Mouse (Mus musculus) neural tube, embryonic 11.5 days (tissue): ENCODE data around the gene Trit1. TPM values are rescaled to one million over a fixed set of nuclear protein-coding genes. Genes with fewer than 3 reads are reported as not detected.

Experiments used
- ATAC-seq: fragments of 200-750 bp; cut with Nextera tagmentation; 2 replicates; pipeline ENCODE4 v1.8.0; 2017; ENCODE audit warnings: moderate number of reproducible peaks, mild to moderate bottlenecking, moderate TSS enrichment, moderate library complexity; ENCODE audit not compliant: insufficient read depth, low FRiP score, low TSS enrichment
- DNase-seq: peaks from one replicate; pipeline ENCODE4 v3.0.0-alpha.2; 2015; ENCODE audit warnings: low spot score
- H3K27ac ChIP-seq: fragments of 300-500 bp; sonication (generic); 2 replicates; pipeline ENCODE4 v1.5.1; 2014; ENCODE audit warnings: low read depth, mild to moderate bottlenecking, low read length
- H3K27me3 ChIP-seq: fragments of 300-500 bp; sonication (generic); 2 replicates; pipeline ENCODE4 v1.6.1; 2014; ENCODE audit warnings: mild to moderate bottlenecking, low read length, mixed read lengths; ENCODE audit not compliant: control insufficient read depth, insufficient read depth
- H3K36me3 ChIP-seq: fragments of 300-500 bp; sonication (generic); 2 replicates; pipeline ENCODE4 v1.6.1; 2014; ENCODE audit warnings: mild to moderate bottlenecking, low read length, moderate library complexity, mixed read lengths; ENCODE audit not compliant: control insufficient read depth, insufficient read depth
- H3K4me1 ChIP-seq: fragments of 300-500 bp; sonication (generic); 2 replicates; pipeline ENCODE4 v1.6.1; 2014; ENCODE audit warnings: low read length, mixed read lengths; ENCODE audit not compliant: control insufficient read depth, insufficient read depth
- H3K4me2 ChIP-seq: fragments of 300-500 bp; sonication (generic); 2 replicates; pipeline ENCODE4 v1.6.1; 2014; ENCODE audit warnings: low read depth, mild to moderate bottlenecking, moderate library complexity
- H3K4me3 ChIP-seq: fragments of 300-500 bp; sonication (generic); 2 replicates; pipeline ENCODE4 v1.5.1; 2014; ENCODE audit warnings: low read depth, low read length
- H3K9ac ChIP-seq: fragments of 300-500 bp; sonication (generic); 2 replicates; pipeline ENCODE4 v1.6.1; 2014; ENCODE audit warnings: mild to moderate bottlenecking, low read length
- H3K9me3 ChIP-seq: fragments of 300-500 bp; sonication (generic); 2 replicates; pipeline ENCODE4 v1.6.1; 2016; ENCODE audit warnings: low read length; ENCODE audit not compliant: control insufficient read depth
- WGBS: fragments of 180-500 bp; shearing (Covaris S2); extraction: QIAGEN DNeasy Blood & Tissue Kit; methylation state at CpG from one replicate; pipeline ENCODE4 v1.1.7; 2014; 5-methylcytosine and 5-hydroxymethylcytosine counted together
- polyA plus RNA-seq: library from polyadenylated mRNA; unstranded; fragments of >200 nt; fragmentation: Nextera tagmentation; extraction: Ambion mirVana; gene quantifications from 2 replicates; pipeline ENCODE4 v1.2.1, GENCODE M21; 2014

The Trit1 gene
- polyA plus RNA-seq = 22.3 and 25.4 TPM in 2 replicates

- H3K9me3 ChIP-seq = no peaks in the 10 kb centered on the region
- H3K36me3 ChIP-seq = no peaks in the 10 kb centered on the region
- H3K27ac ChIP-seq = peak within 1 kb of the TSS; percentile 89
- H3K9ac ChIP-seq = peak within 1 kb of the TSS; percentile 81
- under 1% methylated on average over 34 of the region's 34 CpGs for WGBS
- DNase-seq = peak; percentile 96
- peak within 1 kb of the TSS; percentile 76 for H3K4me2 ChIP-seq
- H3K4me1 ChIP-seq = peaks cover 36% of the 10 kb centered on the region
- peak within 1 kb of the TSS; percentile 76 for H3K4me3 ChIP-seq
- peak; percentile 77 for ATAC-seq
- no peaks in the 10 kb centered on the region for H3K27me3 ChIP-seq
Observed at GRCm38 (mm10) chr4:123016451-123016957, at the start of gene Trit1. Gene Trit1 (plus strand): TSS chr4:123016597.

- H3K27ac ChIP-seq = no peak overlapping the region
- H3K9me3 ChIP-seq = no peaks in the 10 kb centered on the region
- no peak overlapping the region for H3K9ac ChIP-seq
- no peak for DNase-seq
- 77% methylated on average over 4 of the region's 4 CpGs for WGBS
- H3K36me3 ChIP-seq = no peaks in the 10 kb centered on the region
- H3K4me1 ChIP-seq = no peaks in the 10 kb centered on the region
- no peak for ATAC-seq
- H3K4me3 ChIP-seq = no peak overlapping the region
- no peak overlapping the region for H3K4me2 ChIP-seq
- H3K27me3 ChIP-seq = no peaks in the 10 kb centered on the region
Observed at GRCm38 (mm10) chr4:122968106-122968505, 48.3 kb upstream of the Trit1 start.

DNA sequence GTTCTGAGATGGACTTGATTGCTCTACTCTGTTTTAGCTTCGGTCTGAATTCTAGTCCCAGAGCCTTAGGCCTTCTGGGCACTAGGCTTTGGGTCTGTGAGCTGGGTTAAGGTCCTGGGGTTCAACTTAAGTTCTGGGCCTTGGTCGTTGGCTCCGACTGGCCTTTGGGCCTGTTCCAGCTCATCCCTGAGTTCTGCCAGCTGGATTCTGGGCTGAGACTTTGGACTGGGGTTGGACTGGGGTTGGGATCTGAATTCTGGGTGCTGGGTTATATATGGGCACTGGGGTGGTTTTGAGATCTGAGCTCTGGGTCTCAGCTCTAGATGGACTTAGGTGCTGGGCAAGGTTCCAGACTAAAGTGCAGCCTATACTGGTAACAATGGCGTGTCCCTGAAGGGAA lies 45.2 kb upstream of the Trit1 start:
- Histone ChIP-seq H3K27me3 (no peaks in the 10 kb centered on the region), H3K36me3 (no peaks in the 10 kb centered on the region)

DNA sequence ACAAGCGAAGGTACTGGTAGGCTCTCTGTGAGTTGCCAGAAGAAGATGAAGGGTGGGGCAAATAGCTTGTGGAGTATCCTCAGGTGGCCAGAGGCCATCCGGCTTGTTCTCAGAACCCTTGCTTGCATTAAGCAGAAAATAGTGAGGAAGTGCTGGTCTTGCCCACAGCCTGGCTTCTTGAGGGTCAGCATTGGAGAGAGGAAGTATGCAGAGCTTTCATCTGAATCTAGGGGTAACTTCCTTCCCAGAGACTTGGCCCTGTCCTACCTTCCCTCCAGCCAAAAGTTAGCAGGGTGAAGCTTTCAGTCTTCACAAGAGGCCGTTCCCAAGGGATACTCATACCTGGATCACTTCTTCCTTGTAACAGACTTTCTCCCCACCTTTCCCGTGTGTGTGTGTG lies 44.8 kb upstream of the Trit1 start:
- Histone ChIP-seq H3K27me3 (no peaks in the 10 kb centered on the region), H3K9me3 (no peaks in the 10 kb centered on the region), H3K9ac (no peak overlapping the region), H3K27ac (no peak overlapping the region), H3K4me1 (no peaks in the 10 kb centered on the region), H3K4me3 (no peak overlapping the region), H3K36me3 (no peaks in the 10 kb centered on the region), H3K4me2 (no peak overlapping the region)
- 83% methylated on average over 4 of the region's 4 CpGs for WGBS
- DNase-seq (no peak), ATAC-seq (no peak)

More for the DNA sequence above, 45.2 kb upstream of the Trit1 start:
- ATAC-seq (no peak), DNase-seq (no peak)
- Histone ChIP-seq H3K4me2 (no peak overlapping the region), H3K4me1 (no peaks in the 10 kb centered on the region), H3K9ac (no peak overlapping the region), H3K4me3 (no peak overlapping the region), H3K27ac (no peak overlapping the region), H3K9me3 (no peaks in the 10 kb centered on the region)
- WGBS = 75% methylated on average over 4 of the region's 4 CpGs

GRCm38 (mm10) chr4:122972056-122972455 lies 44.3 kb upstream of the Trit1 start:
- Histone ChIP-seq H3K4me2 (no peak overlapping the region), H3K4me1 (no peaks in the 10 kb centered on the region), H3K9ac (no peak overlapping the region), H3K4me3 (no peak overlapping the region), H3K27ac (no peak overlapping the region), H3K36me3 (no peaks in the 10 kb centered on the region), H3K27me3 (no peaks in the 10 kb centered on the region), H3K9me3 (no peaks in the 10 kb centered on the region)
- ATAC-seq (no peak), DNase-seq (no peak)
- 76% methylated on average over 8 of the region's 8 CpGs for WGBS

- Histone ChIP-seq H3K9me3 (no peaks in the 10 kb centered on the region), H3K36me3 (no peaks in the 10 kb centered on the region), H3K27me3 (no peaks in the 10 kb centered on the region)
Observed at GRCm38 (mm10) chr4:122974976-122975520, 41.3 kb upstream of the Trit1 start.

DNA sequence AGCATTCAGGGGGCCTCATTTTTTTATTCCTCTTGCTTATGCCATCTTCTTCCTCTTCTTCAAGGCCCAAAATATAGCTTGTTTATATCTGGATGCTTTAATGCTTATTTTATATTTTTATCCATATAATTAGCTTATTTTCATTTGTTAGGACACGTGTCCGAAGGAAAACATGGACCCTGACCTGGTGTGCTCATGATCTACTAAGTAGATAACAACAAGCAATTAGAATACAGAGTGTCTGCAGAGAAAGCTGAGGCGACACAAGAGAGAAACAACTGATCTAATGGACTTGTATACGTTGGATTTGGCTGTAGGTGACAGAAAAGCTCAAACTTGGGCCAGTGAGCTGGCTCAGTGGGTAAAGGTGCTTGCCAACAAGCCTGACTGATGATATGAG lies 39.5 kb upstream of the Trit1 start:
- DNase-seq (no peak), ATAC-seq (no peak)
- Histone ChIP-seq H3K9ac (no peak overlapping the region), H3K9me3 (no peaks in the 10 kb centered on the region), H3K27ac (no peak overlapping the region), H3K4me2 (no peak overlapping the region), H3K36me3 (no peaks in the 10 kb centered on the region), H3K4me3 (no peak overlapping the region), H3K4me1 (no peaks in the 10 kb centered on the region; the same call in 1 of the 2 replicates), H3K27me3 (no peaks in the 10 kb centered on the region)
- WGBS = 80% methylated on average over 4 of the region's 4 CpGs

More at GRCm38 (mm10) chr4:122974976-122975520, 41.3 kb upstream of the Trit1 start:
- H3K4me2 ChIP-seq = no peak overlapping the region
- ATAC-seq = no peak
- H3K4me3 ChIP-seq = no peak overlapping the region
- no peak for DNase-seq
- H3K9ac ChIP-seq = no peak overlapping the region
- H3K27ac ChIP-seq = no peak overlapping the region
- H3K4me1 ChIP-seq = no peaks in the 10 kb centered on the region
- 91% methylated on average over 5 of the region's 5 CpGs for WGBS

- no peak overlapping the region for H3K4me2 ChIP-seq
- ATAC-seq (no peak), DNase-seq (no peak)
- H3K9ac ChIP-seq = no peak overlapping the region
- peaks cover 3% of the 10 kb centered on the region; the same call in 1 of the 2 replicates for H3K4me1 ChIP-seq
- no peak overlapping the region for H3K27ac ChIP-seq
- peaks cover 4% of the 10 kb centered on the region; the same call in 1 of the 2 replicates for H3K27me3 ChIP-seq
- WGBS = 68% methylated on average over 2 of the region's 2 CpGs
- no peaks in the 10 kb centered on the region for H3K36me3 ChIP-seq
- H3K9me3 ChIP-seq = no peaks in the 10 kb centered on the region
- no peak overlapping the region for H3K4me3 ChIP-seq
Observed at GRCm38 (mm10) chr4:122978850-122979249, 37.5 kb upstream of the Trit1 start.

DNA sequence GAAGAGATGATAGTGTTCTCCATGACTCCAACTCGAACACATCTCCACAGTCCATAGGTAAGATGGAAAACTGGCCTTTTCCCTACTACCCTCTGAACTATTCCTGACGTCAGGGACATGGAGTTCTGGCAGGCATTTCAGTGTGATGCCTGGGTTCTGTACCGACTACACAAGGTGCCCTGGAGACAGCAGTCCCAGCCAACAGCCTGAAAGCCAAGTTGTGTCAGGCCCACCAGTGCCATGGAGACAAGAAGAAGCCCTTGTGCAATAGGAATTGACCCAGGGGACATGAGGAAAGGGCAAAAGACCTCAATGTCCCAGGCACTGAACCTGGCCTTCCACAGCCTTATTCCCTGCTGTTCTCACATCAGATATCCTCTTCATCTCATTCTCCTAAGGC lies 36.6 kb upstream of the Trit1 start:
- H3K9me3 ChIP-seq = no peaks in the 10 kb centered on the region
- no peak for DNase-seq
- no peaks in the 10 kb centered on the region for H3K36me3 ChIP-seq
- no peak overlapping the region for H3K9ac ChIP-seq
- H3K4me1 ChIP-seq = peaks cover 3% of the 10 kb centered on the region; the same call in 1 of the 2 replicates
- no peak overlapping the region for H3K4me2 ChIP-seq
- peaks cover 5% of the 10 kb centered on the region; the same call in 1 of the 2 replicates for H3K27me3 ChIP-seq
- H3K4me3 ChIP-seq = no peak overlapping the region
- 82% methylated on average over 3 of the region's 3 CpGs for WGBS
- H3K27ac ChIP-seq = no peak overlapping the region
- ATAC-seq = no peak
